Mouse (Mus musculus) layer of hippocampus, postnatal 36 days (tissue): ENCODE measurements at regions not wholly inside any gene's neighbourhood (a gene's known extent, or its start where the extent isn't known, plus 50 kb on each side); places are given as distances from the start of the nearest gene placed in this dataset.

Experiments
- DNase-seq, 2 experiments: peaks; one replicate each; pipeline ENCODE4 v3.0.0; 2022

DNA sequence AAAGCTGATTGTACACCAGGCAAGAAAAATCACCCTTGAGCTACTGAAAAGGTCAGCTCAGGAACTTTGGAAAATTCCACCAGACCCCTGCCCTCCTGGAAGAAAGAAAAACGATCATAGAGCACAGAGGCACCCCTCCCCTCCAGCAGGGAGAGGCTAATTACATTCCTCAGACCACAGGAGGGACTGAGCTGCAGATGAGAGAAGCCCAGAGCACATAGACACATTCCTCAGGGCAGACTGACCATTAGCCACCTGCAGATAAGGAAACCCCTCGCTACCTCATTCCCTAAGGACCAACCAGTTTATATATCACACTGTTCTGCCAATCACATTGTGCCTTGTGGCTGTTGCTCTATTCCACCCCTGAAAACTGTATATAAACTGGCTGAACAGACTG is 230.3 kb downstream of the Parp8 start:
- DNase-seq, result no peak

DNA sequence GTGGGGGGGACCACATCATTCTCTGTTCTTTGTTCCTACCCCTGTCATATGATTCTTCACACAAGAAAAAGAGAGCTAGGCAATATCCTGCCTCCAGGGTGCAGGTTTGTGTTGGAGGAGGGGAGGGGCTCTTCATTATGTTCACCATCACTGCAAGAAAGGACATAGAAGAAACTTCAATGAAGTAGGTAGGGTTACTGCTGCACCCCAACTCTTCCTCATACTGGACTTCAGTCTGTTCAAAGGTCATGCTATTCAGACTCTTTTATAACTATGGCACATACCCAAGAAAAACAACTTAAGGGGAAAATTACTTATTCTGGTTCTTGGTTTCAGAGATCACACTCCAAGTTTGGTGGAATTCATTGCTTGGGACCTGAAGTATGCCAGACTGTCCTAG is 243.7 kb downstream of the Parp8 start:
- no peak for DNase-seq

DNA sequence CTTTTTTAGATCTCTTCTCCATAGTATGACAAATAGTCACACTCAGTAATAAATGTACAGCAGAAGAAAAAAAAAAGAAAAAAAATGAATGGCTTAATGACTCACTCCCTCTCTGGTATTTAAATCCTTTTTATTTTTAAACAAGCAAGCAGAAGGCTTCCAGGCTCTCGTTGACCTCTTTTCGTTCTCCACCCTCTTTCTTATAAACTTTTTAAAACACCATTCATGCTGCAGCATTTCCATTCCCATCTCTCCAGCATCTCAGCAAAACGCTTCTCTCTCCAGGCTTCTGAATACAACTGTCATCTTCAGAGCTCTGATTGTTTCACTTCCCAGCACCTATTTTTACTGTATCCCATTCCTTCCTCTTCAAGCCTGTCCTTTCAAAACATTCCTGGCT is 259.8 kb downstream of the Parp8 start:
- no peak for DNase-seq

DNA sequence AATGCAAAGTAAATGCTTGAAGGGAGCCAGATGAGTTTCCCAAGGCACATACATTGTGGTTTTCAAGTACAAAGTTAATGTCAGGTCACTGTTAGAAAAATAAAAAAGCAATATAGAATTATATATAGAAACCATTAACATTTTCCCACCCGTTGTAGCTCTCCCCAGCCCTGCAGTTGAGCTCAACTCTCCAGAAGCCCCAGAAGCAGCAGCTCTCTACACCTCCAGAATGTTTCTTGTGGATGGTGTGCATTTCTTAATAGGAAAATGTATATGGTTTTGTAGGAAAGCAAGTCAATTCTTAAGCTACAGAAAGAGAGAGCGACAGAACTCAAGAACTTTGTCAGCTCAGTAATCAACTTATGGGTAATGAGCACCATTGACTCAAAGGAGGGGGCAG is 265.4 kb downstream of the Parp8 start:
- DNase-seq, result no peak

DNA sequence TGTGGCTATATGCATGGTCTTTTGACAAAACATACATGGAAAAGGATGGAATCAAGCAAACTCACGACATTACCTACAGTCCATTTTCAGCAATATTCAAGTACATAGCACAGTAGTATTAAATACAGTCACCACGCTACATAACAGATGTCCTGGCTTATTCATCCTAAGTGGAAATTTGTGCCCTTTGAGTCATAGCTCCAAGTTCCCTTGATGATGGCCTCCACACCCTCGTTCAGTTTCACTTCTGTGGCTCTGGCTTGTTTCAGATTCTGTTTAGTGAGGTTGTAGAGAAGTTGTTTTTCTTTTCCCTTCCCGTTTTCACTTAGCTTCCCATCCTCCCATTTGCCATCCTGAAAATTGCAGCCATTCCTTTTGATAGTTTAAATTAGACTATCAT is 284.5 kb downstream of the Parp8 start:
- no peak for DNase-seq

DNA sequence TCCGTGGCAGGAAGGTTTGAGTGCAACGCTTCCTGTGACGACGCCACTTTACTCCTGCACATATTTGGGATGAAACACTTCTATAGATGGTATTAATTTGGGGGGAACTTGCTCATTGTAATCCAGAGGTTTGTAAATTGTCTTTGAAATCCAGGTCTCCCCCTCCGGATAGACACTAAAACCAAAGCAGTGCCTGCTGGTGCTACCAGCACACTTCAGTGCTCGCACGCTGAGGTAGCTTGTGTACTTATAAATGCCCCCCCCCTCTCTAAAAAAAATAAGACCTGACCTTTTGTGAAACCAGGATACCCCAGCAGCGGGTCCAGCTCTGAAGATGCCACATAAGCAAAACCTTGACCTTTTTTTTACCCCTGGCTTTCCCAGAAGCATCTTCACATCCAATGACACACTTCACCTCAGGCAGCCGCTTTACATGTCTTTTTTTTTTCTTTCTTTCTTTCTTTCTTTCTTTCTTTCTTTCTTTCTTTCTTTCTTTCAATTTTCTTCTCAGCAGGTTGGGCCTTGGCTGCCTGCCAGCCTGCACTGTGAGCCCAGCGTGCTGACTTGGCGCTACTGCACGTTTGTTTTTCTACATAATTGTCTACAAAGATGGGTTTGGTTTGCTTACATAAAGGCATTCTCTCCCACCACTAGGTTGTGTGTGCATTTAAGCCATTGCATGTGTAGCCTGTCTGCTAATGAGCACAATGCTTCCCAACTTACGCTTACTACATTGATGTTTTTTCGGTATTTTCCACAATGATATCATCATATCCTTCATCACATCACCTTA is 301.8 kb downstream of the Parp8 start:
- DNase-seq, result no peak

DNA sequence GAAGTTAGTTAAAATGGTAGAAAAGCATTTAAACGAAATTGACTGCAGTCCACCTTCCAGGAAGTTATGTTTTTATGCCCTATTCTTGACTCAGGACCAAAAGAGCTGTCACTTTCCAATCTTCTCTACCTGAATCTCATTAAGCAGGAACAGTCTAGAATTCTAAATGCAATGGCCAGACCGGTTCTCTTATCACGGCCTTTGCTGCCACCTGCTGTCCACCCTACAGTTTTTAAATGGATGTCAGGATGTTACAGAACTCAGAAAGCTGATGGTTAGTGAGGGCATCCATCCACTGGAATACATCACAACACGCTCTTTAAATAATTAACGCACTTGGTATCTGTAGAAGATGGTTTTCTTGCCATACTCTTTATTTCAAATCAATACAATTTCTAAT is 310.5 kb downstream of the Parp8 start:
- DNase-seq, result peak; percentile 47 to 48

DNA sequence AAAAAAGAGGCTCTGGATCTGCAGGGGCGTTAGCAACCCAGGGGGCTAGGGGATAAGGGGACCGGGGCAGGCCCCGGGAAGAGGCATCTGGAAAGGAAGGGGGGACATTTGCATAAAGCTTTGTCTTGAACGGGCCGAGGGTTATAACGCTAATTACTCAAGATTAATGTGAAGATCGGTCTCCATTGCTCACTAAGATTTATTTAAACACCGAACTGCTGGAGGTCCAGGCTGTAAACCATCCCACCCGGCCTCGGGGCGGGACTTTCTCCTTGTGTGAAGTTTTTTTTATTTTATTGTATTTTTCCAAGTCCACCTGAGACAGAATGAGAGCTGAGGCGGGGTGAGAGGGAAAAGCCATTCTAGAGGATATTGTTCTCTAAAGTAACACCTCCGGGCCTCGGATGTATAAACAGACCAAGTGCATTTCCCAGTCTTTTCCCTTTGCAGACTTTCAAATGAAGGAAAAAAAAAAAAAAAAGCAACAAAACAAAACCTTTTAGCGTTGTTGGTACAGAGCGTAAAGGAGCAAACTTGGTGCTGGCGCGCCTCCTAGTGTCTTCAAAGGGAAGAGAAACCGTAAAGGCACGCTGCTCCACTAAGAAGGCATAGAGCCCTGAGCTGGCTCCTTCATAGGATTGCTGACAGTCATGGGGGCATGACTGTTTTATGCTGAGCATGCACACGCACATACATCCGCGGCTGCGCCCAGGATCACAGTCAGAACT is 313.3 kb downstream of the Parp8 start:
- peak; percentile 45 to 58 for DNase-seq

DNA sequence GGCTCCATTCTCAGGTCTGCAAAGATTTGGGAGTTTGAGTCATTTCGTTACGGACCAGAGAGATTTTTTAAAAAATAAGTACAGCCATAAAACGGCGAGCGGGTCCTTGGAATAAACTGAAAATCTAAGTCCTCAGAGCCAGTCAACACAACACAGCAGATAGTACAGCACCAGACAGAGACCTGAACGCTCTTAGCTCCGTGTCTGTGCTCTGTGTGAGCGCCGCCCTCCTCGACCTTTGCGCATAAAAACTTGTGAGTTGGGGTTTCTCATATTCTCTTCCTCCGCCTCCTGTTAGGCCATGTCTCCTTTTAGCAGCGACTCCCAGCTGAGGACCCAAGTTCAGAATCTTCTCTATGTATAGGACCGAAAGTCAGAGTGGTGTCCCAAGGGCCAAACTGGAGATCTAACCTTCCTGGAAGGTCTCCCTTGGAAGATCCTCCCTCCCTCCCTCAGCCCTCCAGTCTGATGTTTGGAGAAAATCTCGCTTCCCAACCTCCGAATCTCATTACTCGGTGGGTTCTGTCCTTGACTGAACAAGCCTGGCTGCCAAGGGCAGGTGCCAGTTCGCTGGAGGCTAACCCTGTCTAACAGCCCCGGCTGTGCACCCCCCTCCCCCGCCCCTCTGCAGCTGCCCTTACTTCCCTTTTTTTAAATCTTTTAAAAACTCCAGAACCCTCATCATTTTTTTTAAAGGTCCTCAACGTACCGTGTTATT is 314.0 kb downstream of the Parp8 start:
- DNase-seq, result no peak

DNA sequence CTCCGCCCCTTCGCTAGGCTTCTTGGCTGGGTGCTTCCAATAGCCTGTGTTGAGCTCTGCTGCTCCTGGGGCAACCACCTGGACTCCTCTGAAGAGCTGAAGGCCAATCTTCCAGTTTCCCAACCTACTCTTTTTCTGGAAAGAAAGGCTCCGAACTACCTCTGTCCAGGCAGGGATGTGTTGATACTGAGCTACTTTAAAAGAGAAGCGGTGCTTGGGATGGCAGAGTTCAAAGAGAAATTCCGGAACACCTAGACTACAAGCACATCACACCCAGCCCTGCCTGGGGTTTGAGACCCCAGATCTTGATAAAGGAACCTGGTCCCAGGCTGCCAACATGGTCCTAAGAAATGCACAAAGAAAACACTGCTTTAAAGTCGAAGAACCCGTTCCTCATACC is 315.7 kb downstream of the Parp8 start:
- DNase-seq, result no peak

DNA sequence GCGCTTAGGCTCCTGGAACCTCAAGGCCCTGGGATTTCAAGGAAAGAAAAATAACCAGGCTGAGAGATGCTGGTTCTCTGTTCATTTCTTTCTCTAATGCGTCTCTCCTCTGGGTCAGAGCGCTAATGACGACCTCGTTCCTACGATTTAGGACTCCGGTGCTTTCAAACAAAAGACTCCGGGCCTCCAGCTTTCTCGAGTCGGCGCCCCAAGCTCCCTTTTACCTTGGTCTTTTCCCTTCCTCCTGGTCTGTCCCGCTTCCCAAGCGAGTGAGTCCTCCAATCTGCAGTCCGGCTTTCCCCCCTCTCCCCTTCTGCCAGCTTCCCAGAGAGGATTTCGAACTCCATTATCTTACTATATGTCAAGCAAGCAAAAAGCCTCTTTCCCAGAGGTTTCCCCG is 316.5 kb downstream of the Parp8 start:
- no peak for DNase-seq

DNA sequence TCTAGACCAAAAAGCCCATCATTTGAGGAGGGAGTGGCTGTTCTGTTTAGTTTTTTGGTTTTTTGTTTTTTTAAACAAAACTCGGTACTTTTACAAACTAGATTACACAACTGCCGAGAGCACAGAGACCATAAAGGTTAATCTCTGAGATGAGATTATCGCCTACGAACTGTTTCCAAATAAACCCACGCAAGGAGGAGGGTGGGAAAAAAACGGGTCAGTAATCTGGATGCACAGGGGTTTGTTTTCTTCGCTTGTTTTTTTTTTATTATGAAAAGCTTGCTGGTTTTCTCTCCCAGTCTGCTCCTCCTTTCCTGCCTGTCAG is 316.9 kb downstream of the Parp8 start:
- no peak for DNase-seq

DNA sequence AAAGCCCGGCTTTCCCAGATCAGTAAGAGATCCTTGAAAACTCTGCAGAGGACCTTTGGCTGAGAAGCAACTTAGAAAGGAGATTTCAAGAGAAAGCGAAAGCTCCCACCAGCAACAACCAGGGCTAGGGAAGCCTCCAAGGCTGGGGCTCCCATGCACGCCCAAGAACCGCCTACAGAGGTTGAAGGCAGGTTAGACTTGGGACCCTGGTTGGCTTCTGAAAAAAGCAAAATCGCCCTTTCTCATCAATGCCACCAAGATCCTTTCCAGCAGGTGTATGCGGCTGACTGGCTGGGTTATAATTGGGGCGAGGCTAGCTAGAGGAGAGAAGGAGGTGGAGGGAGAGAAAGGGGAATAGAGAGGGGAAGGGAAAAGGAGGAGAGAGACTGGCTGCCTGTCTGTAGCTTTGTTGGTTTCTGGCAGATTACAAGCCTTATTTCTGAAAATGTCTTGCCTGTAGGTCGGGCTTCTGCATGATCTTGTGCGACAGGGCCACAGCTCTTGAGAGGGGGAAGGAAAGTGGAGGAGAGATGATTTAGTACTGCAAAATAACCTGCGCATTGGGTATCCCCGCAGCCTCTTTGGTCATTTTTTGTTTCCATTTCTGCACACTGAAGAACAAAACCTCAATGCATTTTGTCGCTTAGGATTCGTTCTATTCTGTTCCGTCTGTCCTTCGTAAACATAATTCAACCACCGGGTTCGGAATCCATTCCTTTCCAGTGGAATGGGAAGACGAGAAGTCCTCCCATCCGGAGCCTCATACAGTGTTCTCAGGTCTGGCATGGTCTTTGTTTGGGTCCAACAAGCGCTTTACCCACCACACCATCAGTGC is 317.5 kb downstream of the Parp8 start:
- DNase-seq, result no peak

DNA sequence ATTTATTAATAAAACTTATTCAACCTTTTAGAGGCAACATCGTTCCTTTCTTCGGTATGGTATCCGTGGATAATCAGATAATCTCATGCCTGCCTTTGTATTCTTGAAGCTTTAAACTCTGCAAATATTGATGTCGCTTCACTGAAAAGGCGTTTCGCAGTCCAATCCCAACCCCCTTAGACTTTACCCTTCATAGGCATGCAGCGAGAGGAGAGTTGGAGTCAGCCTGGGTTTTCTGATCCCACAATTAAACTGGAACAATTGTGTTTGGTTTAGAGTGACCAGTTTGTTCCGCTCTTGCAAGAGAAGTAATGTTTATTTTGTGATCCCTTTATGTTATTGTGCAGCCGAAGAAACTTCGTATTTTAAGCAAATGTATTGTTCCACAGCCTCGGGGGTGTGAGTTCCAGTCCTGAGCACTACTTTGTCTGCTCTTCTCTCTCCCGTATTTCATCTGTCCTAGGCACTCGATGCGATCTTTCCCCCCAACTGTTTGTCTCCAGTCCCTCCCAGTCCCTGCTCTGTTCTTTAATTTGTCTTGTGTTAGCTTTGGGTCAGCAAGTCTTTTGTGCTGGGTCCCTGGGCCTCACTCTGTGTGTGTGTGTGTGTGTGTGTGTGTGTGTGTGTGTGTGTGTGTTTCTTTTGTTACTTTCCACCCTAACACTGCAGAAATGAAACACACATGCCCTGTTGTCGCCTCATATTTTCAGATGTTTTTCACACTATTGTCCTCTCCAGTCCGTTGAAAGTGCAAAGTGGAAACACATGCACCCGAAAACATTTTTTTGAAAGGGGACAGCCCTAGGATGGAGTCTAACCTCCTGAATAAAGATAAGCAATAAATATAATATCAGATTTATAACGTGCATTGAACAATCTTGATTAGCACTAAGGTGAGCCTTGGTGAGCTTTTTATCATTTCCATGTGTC is 318.7 kb downstream of the Parp8 start:
- no peak for DNase-seq

DNA sequence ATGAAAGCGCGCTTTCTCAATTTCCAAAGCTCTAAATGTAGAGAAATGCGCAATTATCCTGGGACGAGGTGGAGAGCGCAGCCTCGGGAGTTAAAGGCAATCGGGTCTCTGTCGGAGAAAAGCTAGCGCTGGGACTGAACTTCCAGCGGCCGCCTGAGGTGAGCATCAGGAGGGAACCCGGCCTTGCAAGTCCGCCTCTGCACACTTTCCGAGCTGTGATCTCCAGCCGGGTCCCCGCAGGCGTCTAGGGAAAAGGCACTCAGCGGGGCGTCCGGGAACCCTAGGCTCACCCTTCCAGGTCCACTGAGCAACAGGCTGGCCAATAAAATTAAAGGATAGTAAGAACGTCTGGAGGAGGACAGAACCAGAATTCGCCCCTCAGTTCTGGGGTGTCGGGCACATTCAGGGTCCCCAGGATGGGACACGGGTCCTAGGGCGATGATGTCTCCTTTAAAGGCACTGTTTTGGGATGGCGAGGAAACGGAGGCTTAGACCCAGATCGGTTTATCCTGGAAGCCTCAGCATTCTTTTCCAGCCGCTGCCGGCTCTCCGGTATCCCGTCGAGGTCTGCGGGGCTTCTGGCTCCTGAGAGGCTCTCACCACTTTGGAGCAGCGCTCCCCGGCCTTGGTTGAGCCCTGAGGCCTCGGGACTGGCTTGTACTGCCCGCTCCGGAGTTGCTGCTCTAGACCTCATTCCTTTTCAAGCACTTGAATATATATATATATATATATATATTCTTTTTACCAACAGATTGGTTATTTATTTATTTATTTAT is 319.5 kb downstream of the Parp8 start:
- no peak for DNase-seq

DNA sequence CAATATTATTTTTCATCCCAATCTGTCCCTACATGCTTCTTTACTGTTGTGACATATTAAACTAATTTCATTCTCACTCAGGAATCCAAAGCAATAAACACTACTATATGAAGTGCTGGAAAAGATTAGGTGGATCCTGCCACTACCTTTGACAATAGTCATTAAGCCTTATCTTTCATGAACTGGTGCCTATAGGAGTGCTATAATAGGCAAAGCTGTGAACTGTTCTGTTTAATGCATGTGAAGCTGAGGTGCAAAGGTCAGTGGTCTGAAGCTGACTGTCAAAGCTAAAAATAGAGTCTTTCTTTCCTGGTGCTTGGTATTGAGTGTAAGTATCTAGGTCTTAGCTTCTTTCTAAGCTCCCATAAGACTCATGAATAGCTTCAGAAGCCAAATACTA is 336.6 kb downstream of the Parp8 start:
- DNase-seq, result no peak
